In genomic region chr14:28476746-28477145, GRCm38 (mm10) we compare ENCODE assay signal across 35 mouse cellular contexts. TPM values are rescaled to one million over a fixed set of nuclear protein-coding genes. Genes with fewer than 3 reads are reported as not detected.
"Had no signal": no experiment of that assay in that cellular context is flagged by ENCODE, and none has a peak within 500 bp of the region (broad histone marks: within the 10 kb centered on the region; RNA-seq: fewer than 3 reads in every experiment).

No protein-coding gene starts in this region.

- H3K27me3 ChIP-seq: limb, embryonic 12.5 days; limb, embryonic 13.5 days; limb, embryonic 15.5 days; liver, embryonic 13.5 days; liver, embryonic 15.5 days; lung, embryonic 15.5 days; megakaryocyte, embryonic 14.5 days; midbrain, embryonic 13.5 days; midbrain, embryonic 15.5 days had no signal

- H3K4me3 ChIP-seq: limb, embryonic 10.5 days; limb, embryonic 12.5 days; limb, embryonic 13.5 days; limb, embryonic 15.5 days; liver, embryonic 12.5 days; liver, embryonic 13.5 days; liver, embryonic 15.5 days; lung, embryonic 15.5 days; megakaryocyte, embryonic 14.5 days; midbrain, embryonic 10.5 days; midbrain, embryonic 12.5 days; midbrain, embryonic 13.5 days; midbrain, embryonic 15.5 days; myocyte had no signal

- H3K27ac ChIP-seq: limb, embryonic 10.5 days; limb, embryonic 12.5 days; limb, embryonic 13.5 days; limb, embryonic 15.5 days; liver, embryonic 12.5 days; liver, embryonic 13.5 days; liver, embryonic 14.5 days; liver, embryonic 15.5 days; lung, embryonic 15.5 days; macrophage; midbrain, embryonic 10.5 days; midbrain, embryonic 12.5 days; midbrain, embryonic 15.5 days had no signal

- H3K4me1 ChIP-seq: liver, embryonic 12.5 days; liver, embryonic 13.5 days; liver, embryonic 15.5 days; lung, embryonic 15.5 days; megakaryocyte, embryonic 14.5 days had no signal

- H3K36me3 ChIP-seq: limb, embryonic 10.5 days; limb, embryonic 12.5 days; limb, embryonic 13.5 days; limb, embryonic 15.5 days; liver, embryonic 12.5 days; liver, embryonic 13.5 days; liver, embryonic 15.5 days; lung, embryonic 15.5 days; midbrain, embryonic 10.5 days; midbrain, embryonic 12.5 days; midbrain, embryonic 13.5 days; midbrain, embryonic 15.5 days had no signal

- H3K9me3 ChIP-seq: limb, embryonic 10.5 days; limb, embryonic 12.5 days; limb, embryonic 13.5 days; limb, embryonic 15.5 days; liver, embryonic 12.5 days; liver, embryonic 13.5 days; liver, embryonic 15.5 days; lung, embryonic 15.5 days; midbrain, embryonic 10.5 days; midbrain, embryonic 12.5 days; midbrain, embryonic 13.5 days; midbrain, embryonic 15.5 days had no signal

- H3K9ac ChIP-seq: limb, embryonic 12.5 days; limb, embryonic 13.5 days; limb, embryonic 15.5 days; liver, embryonic 12.5 days; liver, embryonic 13.5 days; liver, embryonic 14.5 days; liver, embryonic 15.5 days; liver, postnatal 0 days; lung, embryonic 14.5 days; lung, embryonic 15.5 days; midbrain, embryonic 12.5 days; midbrain, embryonic 13.5 days; midbrain, embryonic 15.5 days had no signal

- ATAC-seq: liver, embryonic 12.5 days; liver, postnatal 0 days; lung, postnatal 0 days; midbrain, embryonic 13.5 days; midbrain, embryonic 15.5 days; midbrain, embryonic 16.5 days had no signal

- H3K4me2 ChIP-seq: limb, embryonic 12.5 days; limb, embryonic 13.5 days; limb, embryonic 15.5 days; liver, embryonic 11.5 days; liver, embryonic 12.5 days; liver, embryonic 13.5 days; liver, embryonic 15.5 days; lung, embryonic 14.5 days; lung, embryonic 15.5 days; midbrain, embryonic 11.5 days; midbrain, embryonic 12.5 days; midbrain, embryonic 15.5 days had no signal

- DNase-seq: left cerebral cortex, postnatal 4 days; liver; liver, embryonic 13.5 days; liver, postnatal 0 days; lung, adult 18-20 months; lung, adult 2 months; lung, embryonic 14.5 days; lung, postnatal 10 days; lung, postnatal 14 days; lung, postnatal 36 days; lung, postnatal 4 days; midbrain, embryonic 14.5 days had no signal

RNA-seq across cellular contexts. Expression of gene Wnt5a, which starts 27.8 kb away (rescaled TPM):
- total RNA-seq: megakaryocyte progenitor cell, adult 5-6 weeks; megakaryocyte, adult 5-6 weeks; megakaryocyte-erythroid progenitor cell, adult 5-6 weeks; monocyte, adult 5-6 weeks had no signal
- polyA plus RNA-seq: macrophage had no signal
